Mouse (Mus musculus) cerebellum, adult 18-20 months (tissue): ENCODE data around the gene Srsf7.
"Not testable (repeated sequence)": the region's sequence is repeated elsewhere in the genome, so short reads cannot be mapped to it uniquely, and the experiment has no call there.

Experiments
- DNase-seq, 2 experiments: peaks; one replicate each; pipeline ENCODE4 v3.0.0; 2021

Srsf7 gene

GRCm38 (mm10) chr17:80193075-80193474, 14.0 kb downstream of the Srsf7 start:
- DNase-seq: peak in 1 of 2 experiments; percentile 21

DNA sequence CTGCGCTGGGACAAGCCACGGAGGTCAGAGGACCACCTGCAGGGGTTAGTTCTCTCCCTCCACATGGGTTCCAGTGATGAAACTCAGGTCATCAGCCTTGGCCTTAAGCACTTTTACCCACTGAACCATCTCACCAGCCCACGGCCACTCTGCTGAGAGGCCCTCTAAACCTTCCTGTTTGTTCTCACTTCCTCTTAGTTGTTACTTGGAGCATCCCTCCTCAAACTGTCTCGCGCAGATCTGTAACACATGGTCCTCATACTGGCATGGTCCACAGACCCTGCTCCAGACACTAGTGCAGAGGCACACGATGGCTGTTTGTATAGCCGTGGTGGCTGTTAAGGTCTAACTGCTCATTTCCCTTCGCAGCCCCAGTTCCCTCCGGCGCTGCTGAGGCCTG, 23.5 kb downstream of the Srsf7 start:
- DNase-seq: no peak

- no peak for DNase-seq
Measured at GRCm38 (mm10) chr17:80180468-80180867, 26.6 kb downstream of the Srsf7 start.

DNA sequence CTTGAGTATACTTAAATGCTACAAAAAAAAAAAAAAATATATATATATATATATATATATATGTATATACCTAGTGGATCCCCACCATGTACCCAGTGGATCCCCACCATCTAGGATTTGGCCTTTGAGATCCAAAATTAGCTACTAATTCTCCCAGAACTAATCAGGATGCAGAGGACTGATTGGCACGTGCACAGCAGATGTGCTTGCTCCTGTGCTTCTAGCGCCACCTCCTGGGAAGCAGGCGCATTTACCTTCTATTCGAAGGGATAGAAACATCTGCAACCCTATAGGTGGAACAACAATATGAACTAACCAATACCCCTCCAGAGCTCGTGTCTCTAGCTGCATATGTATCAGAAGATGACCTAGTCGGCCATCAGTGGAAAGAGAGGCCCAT, 27.1 kb downstream of the Srsf7 start:
- peak; percentile 82 for DNase-seq

- DNase-seq: not testable (repeated sequence)
Measured at GRCm38 (mm10) chr17:80178846-80179245, 28.3 kb downstream of the Srsf7 start.

DNA sequence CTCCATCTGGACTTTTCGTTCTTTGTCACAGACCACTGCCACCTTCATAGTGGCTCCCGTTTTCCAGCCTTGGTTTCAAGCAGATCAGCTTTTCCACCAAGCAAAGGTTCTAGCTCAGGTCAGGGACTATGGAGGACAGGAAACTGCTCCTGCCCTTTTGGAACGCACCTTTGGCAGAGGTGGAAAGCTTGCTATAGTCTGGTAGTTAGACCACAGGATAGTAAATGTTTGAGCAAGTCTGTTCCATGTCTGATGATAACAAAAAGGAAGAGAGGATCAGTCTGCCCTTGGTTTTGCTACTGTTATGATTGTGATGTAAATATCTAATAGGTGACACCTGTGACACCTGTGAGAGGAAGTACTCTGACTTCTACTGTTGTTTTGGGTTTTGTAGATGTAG, 31.1 kb downstream of the Srsf7 start:
- DNase-seq: no peak

DNA sequence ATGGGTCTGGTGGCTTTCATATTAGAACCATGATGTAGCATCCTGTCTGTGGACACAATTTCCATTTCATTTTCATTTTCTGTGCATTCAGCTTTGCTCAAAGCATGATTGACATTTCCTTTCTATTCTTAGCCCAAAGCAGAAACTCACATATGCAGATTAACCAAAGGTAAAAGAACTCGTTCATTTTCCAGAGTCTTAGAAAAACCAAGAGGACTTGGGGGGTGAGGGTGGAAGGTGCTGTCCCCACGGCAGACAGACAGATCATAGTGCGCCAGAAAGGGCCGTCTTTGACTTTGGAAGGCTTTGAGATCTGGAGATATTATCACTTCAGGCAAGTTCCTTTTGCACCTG, 31.7 kb downstream of the Srsf7 start:
- no peak for DNase-seq

GRCm38 (mm10) chr17:80174699-80175385, 32.3 kb downstream of the Srsf7 start:
- DNase-seq: no peak

DNA sequence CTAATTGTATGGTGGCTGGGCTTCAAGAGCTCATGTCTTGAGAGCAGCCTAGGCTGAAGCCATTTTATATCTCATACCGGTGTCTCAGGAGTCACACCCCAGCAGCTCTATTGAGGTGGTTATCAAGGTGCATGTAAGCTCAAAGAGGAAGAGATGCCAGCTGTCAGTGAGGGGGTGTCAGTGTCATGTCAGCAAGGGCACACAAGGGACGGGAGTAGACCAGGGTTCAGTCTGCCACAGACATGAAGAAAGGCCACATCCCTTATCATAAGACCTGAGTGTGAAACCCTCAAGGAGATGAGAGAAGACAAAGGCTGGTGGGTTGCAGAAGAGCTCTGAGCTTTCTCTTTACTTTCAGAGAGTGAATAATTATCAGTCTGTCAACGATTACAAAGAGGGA, 33.0 kb downstream of the Srsf7 start:
- no peak for DNase-seq

DNA sequence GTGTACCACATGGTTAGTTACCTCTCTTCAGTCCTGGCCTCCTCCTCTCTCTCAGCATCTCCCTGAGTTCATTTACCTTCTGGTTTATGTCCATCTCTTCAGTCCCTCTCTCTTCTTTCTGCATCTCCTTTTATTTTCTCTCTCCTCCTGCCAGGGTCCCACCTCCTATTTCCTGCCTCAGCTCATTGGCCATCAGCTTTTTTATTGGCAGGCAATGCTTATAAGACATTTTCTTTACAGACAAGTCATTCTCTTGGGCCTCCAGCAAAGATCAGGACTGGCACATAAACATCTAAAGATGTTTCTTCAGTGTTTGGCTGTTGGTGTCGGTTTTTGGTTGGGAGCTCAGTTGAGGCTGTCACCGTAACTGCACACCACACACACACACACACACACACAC, 33.4 kb downstream of the Srsf7 start:
- DNase-seq: no peak

DNA sequence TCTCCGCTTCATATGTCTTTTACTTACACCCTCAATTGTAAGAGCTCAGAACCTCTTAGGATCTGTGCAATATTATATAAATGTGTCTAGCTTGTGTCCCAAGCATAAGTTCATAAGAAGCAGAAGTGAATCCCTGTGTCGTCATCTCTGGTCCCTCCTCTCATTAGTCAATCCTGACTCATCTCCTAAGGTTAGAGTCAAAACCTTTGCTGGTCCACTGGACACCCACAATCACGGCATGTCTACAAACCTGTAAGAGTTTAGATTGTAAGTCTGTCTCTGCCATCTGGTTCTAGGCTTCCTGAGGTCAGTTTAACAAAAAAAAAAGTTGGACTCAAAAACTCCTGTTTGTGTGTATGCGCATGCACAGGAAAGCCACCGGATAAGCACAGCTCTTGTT, 34.3 kb downstream of the Srsf7 start:
- no peak for DNase-seq

GRCm38 (mm10) chr17:80171948-80172347, 35.2 kb downstream of the Srsf7 start:
- DNase-seq: no peak

DNA sequence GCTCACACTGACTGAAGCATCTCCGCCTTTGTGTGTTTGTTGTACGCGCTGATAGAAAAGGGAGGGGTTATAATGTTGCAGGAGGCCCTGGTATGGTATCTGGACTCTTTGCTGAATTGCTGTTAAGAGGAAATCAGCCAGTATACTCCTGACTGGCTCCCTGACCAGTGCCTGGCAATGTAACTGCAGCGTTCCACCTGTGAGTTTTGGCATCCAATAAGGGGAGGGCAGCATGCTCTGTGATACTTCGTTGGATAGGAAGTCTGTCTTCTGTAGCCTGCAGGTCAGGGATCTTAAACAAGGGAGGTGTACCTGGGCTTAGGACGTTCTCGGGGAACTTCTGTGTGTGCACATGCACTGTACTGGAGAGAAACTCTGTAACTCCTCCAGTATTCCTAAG, 36.2 kb downstream of the Srsf7 start:
- DNase-seq: peak; percentile 65 to 85

- DNase-seq: no peak
Measured at GRCm38 (mm10) chr17:80169792-80170191, 37.3 kb downstream of the Srsf7 start.

DNA sequence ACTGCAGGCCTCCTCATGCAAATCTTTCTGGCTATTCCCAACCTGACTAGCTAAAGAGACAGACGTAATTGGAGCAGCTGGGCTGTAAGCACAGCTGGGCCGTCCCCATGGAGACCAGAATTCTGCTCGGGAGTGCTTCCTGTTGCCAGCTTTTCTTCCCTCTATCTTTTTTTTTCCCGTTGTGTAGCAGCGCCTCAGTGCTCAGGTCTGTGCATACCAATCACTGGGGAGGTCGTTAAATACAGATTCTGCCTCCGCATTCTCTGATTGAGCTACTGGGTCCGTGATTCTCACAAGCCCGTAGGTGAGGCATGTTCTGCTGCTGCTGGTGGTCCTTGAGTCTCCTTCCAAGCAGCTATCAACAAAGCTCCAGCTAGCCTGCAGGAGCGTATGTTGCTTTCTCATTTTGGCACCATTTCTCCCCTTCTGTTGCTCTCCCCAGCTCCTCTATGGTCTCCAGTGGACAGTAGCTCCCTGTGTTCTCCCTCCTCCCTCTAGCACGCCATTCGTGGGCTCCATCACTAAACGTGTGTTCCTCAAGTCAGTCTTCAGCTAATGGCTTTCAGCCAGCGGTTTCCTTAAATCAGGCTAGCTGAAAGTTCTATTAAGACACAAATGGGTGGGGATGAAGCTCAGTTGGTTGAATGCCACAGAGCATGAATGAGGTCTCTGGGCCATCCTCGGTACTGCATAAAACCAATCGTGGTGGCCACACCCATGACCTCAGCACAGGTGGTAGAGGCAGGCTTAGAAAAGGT, 38.5 kb downstream of the Srsf7 start:
- DNase-seq: peak; percentile 60 to 67

DNA sequence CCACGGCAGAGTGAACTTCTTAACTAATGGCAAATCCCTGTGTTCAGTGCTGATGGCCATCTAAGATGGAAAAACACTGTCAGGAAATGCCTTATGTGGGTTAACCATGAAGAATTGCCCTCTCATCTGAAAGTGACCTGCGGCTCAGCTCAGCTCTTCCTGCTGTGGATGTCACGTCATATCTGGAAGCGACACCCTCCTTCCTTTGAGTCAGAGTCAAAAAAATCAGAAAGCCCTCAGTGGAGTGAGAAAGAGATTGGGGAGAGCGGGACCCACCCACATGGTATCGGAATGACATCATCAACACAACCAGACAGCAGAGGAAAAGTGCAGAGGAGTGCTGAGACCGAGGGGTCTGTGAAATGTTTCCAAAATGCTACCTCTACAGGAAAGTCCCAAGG, 39.3 kb downstream of the Srsf7 start:
- DNase-seq: peak in 1 of 2 experiments; percentile 21

- peak in 1 of 2 experiments; percentile 29 for DNase-seq
Measured at GRCm38 (mm10) chr17:80167436-80167835, 39.7 kb downstream of the Srsf7 start.

GRCm38 (mm10) chr17:80166346-80166745, 40.8 kb downstream of the Srsf7 start:
- DNase-seq: peak in 1 of 2 experiments; percentile 20

- peak; percentile 73 to 84 for DNase-seq
Measured at GRCm38 (mm10) chr17:80165741-80166140, 41.4 kb downstream of the Srsf7 start.

DNA sequence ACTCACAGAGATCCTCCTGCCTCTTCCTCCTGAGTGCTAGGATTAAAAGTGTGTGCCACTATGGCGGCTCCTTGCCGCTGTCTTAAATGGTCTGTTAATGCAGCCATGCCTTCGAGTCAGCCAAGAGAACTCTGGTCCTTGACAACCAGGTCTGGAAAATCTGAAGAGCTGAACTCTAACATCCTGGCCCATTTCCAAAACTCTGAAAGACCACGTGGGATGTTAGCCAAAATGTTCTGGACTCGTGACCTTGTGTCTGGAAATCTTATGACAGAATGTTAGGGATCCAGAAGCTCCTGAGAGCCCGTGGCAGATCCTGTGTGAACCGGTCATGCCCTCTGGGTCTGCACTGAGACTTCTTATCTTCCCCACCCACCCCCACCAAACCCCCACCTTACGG, 43.1 kb downstream of the Srsf7 start:
- no peak for DNase-seq

DNA sequence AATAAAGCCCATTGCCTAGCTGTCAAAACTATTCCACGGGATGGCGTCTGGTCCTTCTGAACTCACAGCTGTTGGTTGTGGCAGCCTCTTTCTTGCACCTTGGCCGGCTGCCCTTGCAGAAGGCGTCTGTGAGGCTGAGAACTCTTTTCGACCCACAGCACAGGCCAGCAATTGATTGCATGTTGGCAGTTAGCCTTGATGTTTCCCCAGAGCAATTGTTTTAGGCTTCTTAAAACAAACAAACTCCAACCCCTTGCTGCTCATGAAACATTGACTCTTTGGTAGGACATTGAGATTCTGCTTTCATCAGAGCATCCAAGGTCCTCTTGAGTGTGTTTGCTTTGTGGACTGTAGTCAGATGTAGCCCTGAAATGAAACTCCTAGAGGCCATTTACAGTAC, 46.7 kb downstream of the Srsf7 start:
- peak; percentile 36 to 37 for DNase-seq

GRCm38 (mm10) chr17:80157489-80157888, 49.6 kb downstream of the Srsf7 start:
- DNase-seq: no peak

DNA sequence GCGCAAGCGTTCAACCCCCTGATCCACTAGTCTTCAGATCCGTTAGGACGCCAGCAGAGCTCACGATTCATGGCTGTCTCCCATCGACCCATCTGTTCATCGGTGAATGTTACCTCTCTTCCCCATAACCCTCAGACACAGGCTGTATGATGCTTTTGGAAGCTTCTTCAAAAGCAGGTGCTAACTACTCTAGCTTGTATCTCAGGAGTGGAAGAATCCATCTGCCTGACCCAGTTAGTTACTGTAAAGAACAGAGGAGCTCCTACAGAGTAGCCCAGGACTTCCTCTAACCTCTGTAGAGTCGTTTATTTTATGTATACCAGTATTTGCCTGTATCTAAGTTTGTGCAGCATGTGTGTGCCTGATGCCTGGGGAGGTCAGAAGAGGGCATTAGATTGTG, 50.2 kb downstream of the Srsf7 start:
- DNase-seq: no peak

- no peak for DNase-seq
Measured at GRCm38 (mm10) chr17:80153631-80154030, 53.5 kb downstream of the Srsf7 start.
